Mouse (Mus musculus) spleen, adult 2 months (tissue): ENCODE results near the gene Igdcc4. TPM values are rescaled to one million over a fixed set of nuclear protein-coding genes. Genes with fewer than 3 reads are reported as not detected.

Experiments used
- DNase-seq, 2 experiments: peaks; one replicate each; pipeline versions ENCODE4 v3.0.0 to v3.0.0-alpha.2; 2012 to 2021; ENCODE audit warnings: low spot score in 2 of 2, low read depth in 1 of 2
- H3K27ac ChIP-seq: fragments of 200-500 bp; 2 replicates; pipeline ENCODE4 v1.5.1; 2012; ENCODE audit warnings: low read length, inconsistent platforms; ENCODE audit not compliant: insufficient read depth
- H3K27me3 ChIP-seq: fragments of 200-500 bp; 2 replicates; pipeline ENCODE4 v1.6.1; 2012; ENCODE audit warnings: mild to moderate bottlenecking, moderate library complexity, low read length, inconsistent platforms; ENCODE audit not compliant: control insufficient read depth, insufficient read depth
- H3K36me3 ChIP-seq: fragments of 200-500 bp; 2 replicates; pipeline ENCODE4 v1.6.1; 2012; ENCODE audit warnings: mild to moderate bottlenecking, low read length, inconsistent platforms; ENCODE audit not compliant: control insufficient read depth, insufficient read depth
- H3K4me1 ChIP-seq: fragments of 200-500 bp; 2 replicates; pipeline ENCODE4 v1.6.1; 2011; ENCODE audit warnings: inconsistent platforms; ENCODE audit not compliant: control insufficient read depth, insufficient read depth, insufficient read length
- H3K4me3 ChIP-seq: fragments of 200-500 bp; 2 replicates; pipeline ENCODE4 v1.5.1; 2011; ENCODE audit warnings: mild to moderate bottlenecking, inconsistent platforms; ENCODE audit not compliant: insufficient read depth, insufficient read length; ENCODE audit errors: extremely low read depth
- CTCF ChIP-seq: fragments of 200-500 bp; IDR thresholded peaks from 2 replicates; pipeline ENCODE4 v1.5.1; 2011; ENCODE audit warnings: mild to moderate bottlenecking, inconsistent platforms; ENCODE audit not compliant: insufficient read depth, insufficient read length, insufficient replicate concordance; ENCODE audit errors: extremely low read depth
- POLR2A ChIP-seq: fragments of 200-500 bp; IDR thresholded peaks from 2 replicates; pipeline ENCODE4 v1.6.1; 2011; ENCODE audit warnings: low read depth, low read length, inconsistent platforms
- WGBS: fragments of 180-500 bp; shearing (Covaris S2); methylation state at CpG from one replicate; pipeline ENCODE4 v1.1.7; 2018; 5-methylcytosine and 5-hydroxymethylcytosine counted together
- polyA plus RNA-seq: library from polyadenylated mRNA; depleted of rRNA; stranded (reverse); fragments of >200 nt; gene quantifications from 2 replicates; pipeline ENCODE4 v1.2.3, GENCODE M21; 2012

Gene Igdcc4
- polyA plus RNA-seq, 1 experiment = 1.4 TPM

- no peak overlapping the region for H3K27ac ChIP-seq
- WGBS = 19% methylated on average over 25 of the region's 25 CpGs
- no peaks in the 10 kb centered on the region for H3K36me3 ChIP-seq
- TF ChIP-seq POLR2A = no peak
- no peak for TF ChIP-seq CTCF
- H3K4me1 ChIP-seq = peaks cover 2% of the 10 kb centered on the region; the same call in 1 of the 2 replicates
- H3K27me3 ChIP-seq = no peaks in the 10 kb centered on the region
- H3K4me3 ChIP-seq = no peak overlapping the region
- DNase-seq = peak in 1 of 2 experiments; percentile 34
These were observed 27.0 kb downstream of the Igdcc4 start for GRCm38 (mm10) chr9:65128123-65128815.

GRCm38 (mm10) chr9:65131717-65132116, 30.4 kb downstream of the Igdcc4 start:
- 21% methylated on average over 5 of the region's 5 CpGs for WGBS
- no peak overlapping the region for H3K27ac ChIP-seq
- TF ChIP-seq CTCF = no peak
- no peak for TF ChIP-seq POLR2A
- H3K27me3 ChIP-seq = no peaks in the 10 kb centered on the region
- DNase-seq = no peak
- H3K36me3 ChIP-seq = no peaks in the 10 kb centered on the region
- no peak overlapping the region for H3K4me3 ChIP-seq
- no peaks in the 10 kb centered on the region; the same call in 1 of the 2 replicates for H3K4me1 ChIP-seq

- DNase-seq = peak; percentile 56 to 61
- no peaks in the 10 kb centered on the region for H3K4me1 ChIP-seq
- no peaks in the 10 kb centered on the region for H3K36me3 ChIP-seq
- peak; percentile 78 for TF ChIP-seq CTCF
- no peak for TF ChIP-seq POLR2A
- H3K4me3 ChIP-seq = no peak overlapping the region
- H3K27ac ChIP-seq = no peak overlapping the region
- no peaks in the 10 kb centered on the region for H3K27me3 ChIP-seq
- WGBS = 6% methylated on average over 10 of the region's 10 CpGs
These were observed 32.5 kb downstream of the Igdcc4 start for GRCm38 (mm10) chr9:65133739-65134138.

GRCm38 (mm10) chr9:65135126-65135525, 33.8 kb downstream of the Igdcc4 start:
- WGBS = 93% methylated on average over 4 of the region's 4 CpGs
- no peak for DNase-seq
- H3K4me3 ChIP-seq = no peak overlapping the region
- H3K27ac ChIP-seq = no peak overlapping the region
- TF ChIP-seq POLR2A = no peak
- no peak for TF ChIP-seq CTCF
- H3K36me3 ChIP-seq = no peaks in the 10 kb centered on the region
- H3K27me3 ChIP-seq = no peaks in the 10 kb centered on the region
- H3K4me1 ChIP-seq = no peaks in the 10 kb centered on the region

GRCm38 (mm10) chr9:65140491-65140890, 39.2 kb downstream of the Igdcc4 start:
- H3K36me3 ChIP-seq = no peaks in the 10 kb centered on the region
- TF ChIP-seq POLR2A = no peak
- no peak for TF ChIP-seq CTCF
- 11% methylated on average over 8 of the region's 8 CpGs for WGBS
- H3K4me3 ChIP-seq = peak overlapping the region; percentile 2; the same call in 1 of the 2 replicates
- no peak for DNase-seq
- peaks cover 20% of the 10 kb centered on the region for H3K27me3 ChIP-seq
- no peak overlapping the region for H3K27ac ChIP-seq
- H3K4me1 ChIP-seq = peaks cover 8% of the 10 kb centered on the region; the same call in 1 of the 2 replicates

GRCm38 (mm10) chr9:65140936-65141305, 39.6 kb downstream of the Igdcc4 start, which contains the start of gene Igdcc3:
Gene Igdcc3, plus strand, starts transcription at chr9:65141189.
- no peak for DNase-seq
- H3K4me3 ChIP-seq = peak within 1 kb of the TSS; percentile 56
- no peaks in the 10 kb centered on the region for H3K36me3 ChIP-seq
- 1% methylated on average over 31 of the region's 48 CpGs for WGBS
- H3K27me3 ChIP-seq = peaks cover 20% of the 10 kb centered on the region
- no peak within 1 kb of the TSS for H3K27ac ChIP-seq
- peaks cover 8% of the 10 kb centered on the region; the same call in 1 of the 2 replicates for H3K4me1 ChIP-seq
- TF ChIP-seq CTCF (no peak), POLR2A (no peak)
